Comparison of ENCODE assay signal across 10 mouse cellular contexts in genomic region chr4:140108871-140109625, GRCm38 (mm10).
A peak's percentile ranks its signal among the peaks of the same experiment; 100 is the strongest.
DNase-seq lines count a peak whose midpoint lies in the region; ATAC-seq and TF ChIP-seq lines count a peak whose summit lies in the region.
"Had no signal": no experiment of that assay in that cellular context is flagged by ENCODE, and none has a peak within 500 bp of the region (broad histone marks: within the 10 kb centered on the region; RNA-seq: fewer than 3 reads in every experiment).

No protein-coding gene starts in this region.

- TF ChIP-seq CTCF in kidney, adult 2 months (conservative IDR thresholded peaks at IDR 0.05; ENCODE audit: insufficient read depth, insufficient read length, low read depth, low read length): no peak

- H3K9me3 ChIP-seq in kidney, embryonic 15.5 days (replicated peaks): no peaks in the 10 kb centered on the region
- H3K9me3 ChIP-seq in hindbrain, embryonic 12.5 days (replicated peaks): peaks cover 4% of the 10 kb centered on the region; the same call in 1 of the 2 replicates

- no peak for ATAC-seq in kidney, embryonic 15.5 days (replicated peaks; ENCODE audit: low FRiP score)
- ATAC-seq in hindbrain, embryonic 12.5 days (ENCODE audit: low FRiP score): peak; percentile 30; the same call in 1 of the 2 replicates
- ATAC-seq in CD4-positive, CD25-positive, alpha-beta regulatory T cell, adult 4 months: no peak
- ATAC-seq: Patski had no signal

- peaks cover 12% of the 10 kb centered on the region; the same call in 1 of the 2 replicates for H3K4me1 ChIP-seq in kidney, embryonic 15.5 days
- no peaks in the 10 kb centered on the region for H3K4me1 ChIP-seq in kidney, adult 2 months (ENCODE audit: control insufficient read depth, insufficient read depth, low read length)
- peaks cover 35% of the 10 kb centered on the region for H3K4me1 ChIP-seq in hindbrain, embryonic 12.5 days

- no peak for DNase-seq in kidney, adult 2 months
- peak; percentile 67 to 70 for DNase-seq in cerebellum, postnatal 25 days
- DNase-seq in neural tube, embryonic 10.5 days (ENCODE audit: extremely low spot score, low spot score): peak; percentile 50
- no peak for DNase-seq in B cell, adult 2 months
- no peak for DNase-seq in frontal cortex, postnatal 14 days (ENCODE audit: low spot score in 2 of 2)
- DNase-seq: kidney, adult 11 months had no signal

- peak overlapping the region; percentile 44 for H3K4me2 ChIP-seq in kidney, embryonic 15.5 days
- H3K4me2 ChIP-seq in hindbrain, embryonic 12.5 days (replicated peaks): peak overlapping the region; percentile 42

- no peaks in the 10 kb centered on the region for H3K36me3 ChIP-seq in kidney, embryonic 15.5 days
- H3K36me3 ChIP-seq in kidney, adult 2 months (ENCODE audit: control insufficient read depth, insufficient read depth, low read length): no peaks in the 10 kb centered on the region
- H3K36me3 ChIP-seq in hindbrain, embryonic 12.5 days: no peaks in the 10 kb centered on the region

- TF ChIP-seq POLR2A in kidney, adult 2 months (IDR thresholded peaks at IDR 0.05; ENCODE audit: low read depth, low read length): no peak

- H3K27me3 ChIP-seq in kidney, embryonic 15.5 days: peaks cover 85% of the 10 kb centered on the region
- no peaks in the 10 kb centered on the region for H3K27me3 ChIP-seq in kidney, adult 2 months (replicated peaks; ENCODE audit: control insufficient read depth, insufficient read depth, low read length)
- peaks cover 45% of the 10 kb centered on the region for H3K27me3 ChIP-seq in hindbrain, embryonic 12.5 days

- peak overlapping the region; percentile 14; the same call in 1 of the 2 replicates for H3K4me3 ChIP-seq in kidney, embryonic 15.5 days (replicated peaks)
- H3K4me3 ChIP-seq in kidney, adult 2 months (ENCODE audit: insufficient read depth, low read depth, low read length): no peak overlapping the region
- H3K4me3 ChIP-seq in hindbrain, embryonic 12.5 days: peak overlapping the region; percentile 14

- no peak overlapping the region for H3K9ac ChIP-seq in kidney, embryonic 15.5 days
- peak overlapping the region; percentile 38; the same call in 1 of the 2 replicates for H3K9ac ChIP-seq in hindbrain, embryonic 12.5 days

- 4% methylated on average over 32 of the region's 32 CpGs for WGBS in kidney, embryonic 15.5 days
- WGBS in kidney, adult 2 months: 6% methylated on average over 32 of the region's 32 CpGs
- 1% methylated on average over 32 of the region's 32 CpGs for WGBS in hindbrain, embryonic 12.5 days

- no peak overlapping the region for H3K27ac ChIP-seq in kidney, embryonic 15.5 days
- H3K27ac ChIP-seq in kidney, adult 2 months (ENCODE audit: insufficient read depth, low read depth, low read length): no peak overlapping the region
- peak overlapping the region; percentile 30; the same call in 1 of the 2 replicates for H3K27ac ChIP-seq in hindbrain, embryonic 12.5 days

Comparison
In these comparisons a context has a peak if more than half of its experiments do, and no peak if none do; other contexts are left out.
1. DNase-seq: peak in cerebellum, postnatal 25 days (2 of 2) and neural tube, embryonic 10.5 days (single experiment); none in kidney, adult 2 months (single experiment), B cell, adult 2 months (0 of 2) and frontal cortex, postnatal 14 days (0 of 2).